Mouse (Mus musculus): ENCODE results near the gene Lrr1. TPM values are rescaled to one million over a fixed set of nuclear protein-coding genes. Genes with fewer than 3 reads are reported as not detected.
"Not testable (repeated sequence)": the region's sequence is repeated elsewhere in the genome, so short reads cannot be mapped to it uniquely, and the experiment has no call there.

The Lrr1 gene
- polyA plus RNA-seq, 1 experiment from 2014 or later: 35.8 TPM

GRCm38 (mm10) chr12:69147166-69147735, 21.4 kb upstream of the Lrr1 start:
- Histone ChIP-seq H3K4me3 (no peak overlapping the region), H3K9me3 (replicated peaks) (no peaks in the 10 kb centered on the region), H3K4me1 (peaks cover 9% of the 10 kb centered on the region; the same call in 1 of the 2 replicates), H3K27me3 (ENCODE audit: low read depth, poor library complexity, severe bottlenecking) (no peaks in the 10 kb centered on the region), H3K36me3 (no peaks in the 10 kb centered on the region), H3K27ac (replicated peaks) (no peak overlapping the region)
- 91% methylated on average over 5 of the region's 5 CpGs for WGBS
- no peak for DNase-seq (ENCODE audit: low spot score)

GRCm38 (mm10) chr12:69150049-69150448, 18.6 kb upstream of the Lrr1 start:
- H3K27me3 ChIP-seq (ENCODE audit: low read depth, poor library complexity, severe bottlenecking): no peaks in the 10 kb centered on the region
- H3K9me3 ChIP-seq (replicated peaks): no peaks in the 10 kb centered on the region
- H3K4me3 ChIP-seq: no peak overlapping the region
- DNase-seq (ENCODE audit: low spot score): no peak
- H3K27ac ChIP-seq (replicated peaks): no peak overlapping the region
- H3K4me1 ChIP-seq: no peaks in the 10 kb centered on the region
- no peaks in the 10 kb centered on the region for H3K36me3 ChIP-seq
- WGBS: 86% methylated on average over 13 of the region's 13 CpGs

GRCm38 (mm10) chr12:69155923-69156322, 12.7 kb upstream of the Lrr1 start:
- WGBS: 89% methylated on average over 2 of the region's 2 CpGs
- Histone ChIP-seq H3K4me1 (peaks cover 5% of the 10 kb centered on the region), H3K4me3 (no peak overlapping the region), H3K36me3 (peaks cover 29% of the 10 kb centered on the region), H3K27ac (replicated peaks) (no peak overlapping the region), H3K9me3 (replicated peaks) (no peaks in the 10 kb centered on the region), H3K27me3 (ENCODE audit: low read depth, poor library complexity, severe bottlenecking) (no peaks in the 10 kb centered on the region)
- no peak for DNase-seq (ENCODE audit: low spot score)

GRCm38 (mm10) chr12:69156436-69156835, 12.2 kb upstream of the Lrr1 start:
- Histone ChIP-seq H3K27me3 (ENCODE audit: low read depth, poor library complexity, severe bottlenecking) (no peaks in the 10 kb centered on the region), H3K9me3 (replicated peaks) (no peaks in the 10 kb centered on the region), H3K27ac (replicated peaks) (no peak overlapping the region), H3K36me3 (peaks cover 29% of the 10 kb centered on the region), H3K4me1 (peaks cover 5% of the 10 kb centered on the region), H3K4me3 (no peak overlapping the region)
- no peak for DNase-seq (ENCODE audit: low spot score)
- 82% methylated on average over 4 of the region's 4 CpGs for WGBS

- Histone ChIP-seq H3K4me3 (peak overlapping the region; percentile 83; the same call in 1 of the 2 replicates), H3K27ac (replicated peaks) (no peak overlapping the region), H3K27me3 (ENCODE audit: low read depth, poor library complexity, severe bottlenecking) (no peaks in the 10 kb centered on the region), H3K36me3 (peaks cover 29% of the 10 kb centered on the region), H3K4me1 (peaks cover 5% of the 10 kb centered on the region), H3K9me3 (replicated peaks) (no peaks in the 10 kb centered on the region)
- DNase-seq (ENCODE audit: low spot score): no peak
- WGBS: 92% methylated on average over 2 of the region's 2 CpGs
Observed at GRCm38 (mm10) chr12:69157107-69157506, 11.5 kb upstream of the Lrr1 start.

GRCm38 (mm10) chr12:69158366-69158764, 10.2 kb upstream of the Lrr1 start:
- 2% methylated on average over 19 of the region's 19 CpGs for WGBS
- peak overlapping the region; percentile 83 for H3K4me3 ChIP-seq
- no peak for DNase-seq (ENCODE audit: low spot score)
- peaks cover 5% of the 10 kb centered on the region for H3K4me1 ChIP-seq
- peak overlapping the region; percentile 97 for H3K27ac ChIP-seq (replicated peaks)
- no peaks in the 10 kb centered on the region for H3K9me3 ChIP-seq (replicated peaks)
- H3K36me3 ChIP-seq: peaks cover 29% of the 10 kb centered on the region
- no peaks in the 10 kb centered on the region for H3K27me3 ChIP-seq (ENCODE audit: low read depth, poor library complexity, severe bottlenecking)

- peak within 1 kb of the TSS; percentile 97 for H3K27ac ChIP-seq (replicated peaks)
- H3K9me3 ChIP-seq (replicated peaks); H3K4me1 ChIP-seq; H3K27me3 ChIP-seq (ENCODE audit: low read depth, poor library complexity, severe bottlenecking): not testable (repeated sequence)
- WGBS: under 1% methylated on average over 59 of the region's 68 CpGs
- peaks cover 29% of the 10 kb centered on the region for H3K36me3 ChIP-seq
- peak within 1 kb of the TSS; percentile 83 for H3K4me3 ChIP-seq
- peak; percentile 99 for DNase-seq (ENCODE audit: low spot score)
Observed at GRCm38 (mm10) chr12:69158765-69159577, 9.6 kb upstream of the Lrr1 start, which contains the start of gene Rps29. Rps29 (minus strand) TSS chr12:69159186.

GRCm38 (mm10) chr12:69159578-69159940, 9.1 kb upstream of the Lrr1 start:
- WGBS: 7% methylated on average over 9 of the region's 9 CpGs
- DNase-seq (ENCODE audit: low spot score): peak; percentile 39
- H3K4me1 ChIP-seq: peaks cover 5% of the 10 kb centered on the region
- no peaks in the 10 kb centered on the region for H3K27me3 ChIP-seq (ENCODE audit: low read depth, poor library complexity, severe bottlenecking)
- H3K36me3 ChIP-seq: peaks cover 29% of the 10 kb centered on the region
- no peaks in the 10 kb centered on the region for H3K9me3 ChIP-seq (replicated peaks)
- peak overlapping the region; percentile 28 for H3K4me3 ChIP-seq
- no peak overlapping the region for H3K27ac ChIP-seq (replicated peaks)

- H3K9me3 ChIP-seq (replicated peaks); DNase-seq (ENCODE audit: low spot score); H3K27me3 ChIP-seq (ENCODE audit: low read depth, poor library complexity, severe bottlenecking); H3K4me3 ChIP-seq; H3K27ac ChIP-seq (replicated peaks); H3K4me1 ChIP-seq: not testable (repeated sequence)
- WGBS: 79% methylated on average over 2 of the region's 2 CpGs
- H3K36me3 ChIP-seq: peaks cover 23% of the 10 kb centered on the region
Observed at GRCm38 (mm10) chr12:69160677-69161076, 7.9 kb upstream of the Lrr1 start.

GRCm38 (mm10) chr12:69163586-69163985, 5.0 kb upstream of the Lrr1 start:
- 91% methylated on average over 4 of the region's 4 CpGs for WGBS
- H3K4me1 ChIP-seq; H3K9me3 ChIP-seq (replicated peaks); H3K27ac ChIP-seq (replicated peaks); H3K36me3 ChIP-seq; DNase-seq (ENCODE audit: low spot score); H3K4me3 ChIP-seq; H3K27me3 ChIP-seq (ENCODE audit: low read depth, poor library complexity, severe bottlenecking): not testable (repeated sequence)

GRCm38 (mm10) chr12:69164904-69165303, 3.7 kb upstream of the Lrr1 start:
- Histone ChIP-seq H3K4me3 (no peak overlapping the region), H3K36me3 (no peaks in the 10 kb centered on the region), H3K4me1 (peaks cover 18% of the 10 kb centered on the region), H3K9me3 (replicated peaks) (no peaks in the 10 kb centered on the region), H3K27ac (replicated peaks) (no peak overlapping the region), H3K27me3 (ENCODE audit: low read depth, poor library complexity, severe bottlenecking) (no peaks in the 10 kb centered on the region)
- no peak for DNase-seq (ENCODE audit: low spot score)
- WGBS: 56% methylated on average over 3 of the region's 3 CpGs

- H3K36me3 ChIP-seq; H3K4me3 ChIP-seq; H3K27ac ChIP-seq (replicated peaks); H3K9me3 ChIP-seq (replicated peaks); H3K27me3 ChIP-seq (ENCODE audit: low read depth, poor library complexity, severe bottlenecking); DNase-seq (ENCODE audit: low spot score): not testable (repeated sequence)
- peaks cover 22% of the 10 kb centered on the region for H3K4me1 ChIP-seq
- WGBS: 70% methylated on average over 8 of the region's 8 CpGs
Observed at GRCm38 (mm10) chr12:69166861-69167581, 1.6 kb upstream of the Lrr1 start.
